Mouse (Mus musculus): Measurements from ENCODE around the gene Zfp980. TPM values are rescaled to one million over a fixed set of nuclear protein-coding genes. Genes with fewer than 3 reads are reported as not detected.
"Not testable (repeated sequence)": the region's sequence is repeated elsewhere in the genome, so short reads cannot be mapped to it uniquely, and the experiment has no call there.

Gene Zfp980
- polyA plus RNA-seq (2017; shearing (Covaris generic)): under 1 TPM in 1 of 3 experiments, not detected in 2; 0.09 TPM

DNA sequence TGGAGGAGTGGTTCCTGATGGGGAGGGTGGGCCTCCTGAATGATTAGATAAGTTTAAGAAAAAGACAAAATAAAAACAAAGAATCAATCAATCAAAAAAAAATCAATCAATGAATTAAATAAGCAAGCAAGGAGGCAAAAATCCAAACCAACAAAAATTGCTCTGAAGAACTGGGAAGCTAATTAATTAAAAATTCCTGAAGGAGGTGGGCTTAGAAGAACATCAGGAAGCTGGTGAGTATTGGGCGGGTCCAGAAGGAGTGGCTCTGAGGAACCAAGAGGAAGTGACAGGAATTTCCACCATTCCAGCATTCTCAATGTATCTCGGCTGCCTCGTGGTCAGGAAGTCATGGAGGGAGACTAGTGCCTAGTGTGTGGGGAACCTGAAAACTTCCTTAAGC, at the start of gene Zfp980:
Gene Zfp980 (plus strand): TSS at position 301 of the 400 bp plus-strand sequence.
- ATAC-seq: not testable (repeated sequence)

GRCm38 (mm10) chr4:145640416-145641185, 29.9 kb upstream of the Zfp980 start:
- not testable (repeated sequence) for ATAC-seq

GRCm38 (mm10) chr4:145674286-145674780, 3.8 kb downstream of the Zfp980 start:
- not testable (repeated sequence) for ATAC-seq

- ATAC-seq: not testable (repeated sequence)
These were observed 9.7 kb downstream of the Zfp980 start for GRCm38 (mm10) chr4:145680217-145680616.

DNA sequence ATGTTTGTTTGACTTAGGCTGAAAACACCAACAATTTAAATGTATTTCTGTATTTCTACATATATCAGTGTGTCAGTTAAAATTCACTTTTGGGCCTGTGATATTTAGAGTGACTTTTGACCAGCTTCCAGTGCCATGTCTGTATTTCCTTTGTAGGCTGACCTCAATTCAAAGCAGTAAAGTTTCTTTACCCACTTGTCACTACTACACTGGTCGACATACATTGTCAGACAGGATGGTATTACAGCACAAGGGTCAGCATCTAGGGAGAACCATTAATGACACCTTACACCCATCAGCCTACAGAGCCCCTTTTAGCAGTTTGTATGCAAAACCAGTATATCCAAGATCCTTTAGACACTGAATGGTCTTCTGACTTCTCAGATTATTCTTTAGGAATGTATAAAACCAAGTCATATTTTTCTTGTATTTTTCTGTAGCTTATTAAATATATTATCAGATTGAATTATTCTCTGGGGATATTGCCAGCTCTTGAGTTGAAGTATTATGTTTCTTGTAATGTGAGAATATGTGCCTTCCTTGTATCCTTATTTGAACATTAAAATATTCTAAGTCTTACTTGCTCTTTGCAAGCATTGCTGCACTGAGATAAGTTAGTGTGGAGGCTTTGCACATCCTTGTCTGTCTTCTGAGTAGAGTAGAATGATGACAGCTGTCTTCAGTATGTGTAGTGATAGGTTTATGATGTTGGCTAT, 10.3 kb downstream of the Zfp980 start:
- ATAC-seq: not testable (repeated sequence)

- ATAC-seq: not testable (repeated sequence)
These were observed 11.5 kb downstream of the Zfp980 start for GRCm38 (mm10) chr4:145682021-145682420.

DNA sequence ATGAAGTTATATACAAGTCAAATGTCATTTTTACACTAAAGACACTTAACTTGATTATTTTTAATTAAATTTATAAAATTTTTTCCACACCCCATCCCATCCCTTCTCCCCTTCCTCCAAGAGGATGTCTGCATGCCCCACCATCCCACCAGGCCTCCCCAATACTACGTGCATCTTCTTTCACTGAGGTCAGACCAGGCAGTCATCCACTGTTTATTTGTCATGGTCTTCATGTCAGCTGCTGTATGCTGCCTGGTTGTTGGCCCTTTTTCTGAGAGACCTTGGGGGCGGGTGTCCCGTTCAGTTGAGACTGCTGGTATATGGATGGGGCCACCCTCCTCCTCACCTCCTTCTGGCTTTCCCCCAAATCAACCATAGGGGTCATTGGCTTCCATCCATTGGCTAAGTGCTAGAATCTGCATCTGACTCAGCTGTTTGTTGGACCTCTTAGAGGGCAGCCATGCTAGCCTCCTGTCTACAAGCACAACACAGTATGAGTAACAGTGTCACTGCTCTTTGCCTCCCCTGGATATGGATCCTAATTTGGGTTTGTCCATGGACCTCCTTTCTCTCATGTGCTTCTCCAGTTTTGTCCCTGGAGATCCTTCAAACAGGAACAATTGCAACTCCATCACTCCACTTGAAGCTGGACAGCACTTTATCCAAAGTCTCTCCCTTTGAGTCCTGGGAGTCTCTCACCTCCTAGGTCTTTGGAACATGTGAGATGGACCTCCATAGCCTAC, 12.7 kb downstream of the Zfp980 start:
- not testable (repeated sequence) for ATAC-seq

GRCm38 (mm10) chr4:145686061-145686460, 15.6 kb downstream of the Zfp980 start:
- ATAC-seq: not testable (repeated sequence)

- peak; percentile 63 for ATAC-seq
These were observed 74.6 kb downstream of the Zfp980 start for GRCm38 (mm10) chr4:145744935-145745644.

DNA sequence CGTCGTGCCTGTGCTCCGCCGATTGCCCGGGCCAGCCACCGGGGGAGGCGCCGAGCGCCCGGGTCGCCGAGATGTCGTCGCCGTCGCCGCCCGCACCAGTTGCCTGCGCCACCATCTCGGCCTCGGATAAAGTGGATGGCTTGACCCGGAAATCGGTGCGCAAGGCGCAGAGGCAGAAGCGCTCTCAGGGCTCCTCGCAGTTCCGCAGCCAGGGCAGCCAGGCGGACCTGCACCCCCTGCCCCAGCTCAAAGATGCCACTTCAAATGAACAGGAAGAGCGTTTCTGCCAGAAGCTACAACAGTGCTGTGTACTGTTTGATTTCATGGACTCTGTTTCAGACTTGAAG, 75.1 kb downstream of the Zfp980 start:
- ATAC-seq: not testable (repeated sequence)

Other genes starting within 250 kb of the Zfp980 start
- gene Zfp990, start 159.9 kb upstream of the Zfp980 start, polyA plus RNA-seq (2017; shearing (Covaris generic)): 10 to 100 TPM in 1 of 3 experiments, 1 to 10 TPM in 1, not detected in 1; 9.5 to 18.0 TPM
- gene Gm13212, start 85.5 kb upstream of the Zfp980 start, polyA plus RNA-seq (2017; shearing (Covaris generic)): 10 to 100 TPM in 2 of 3 experiments, 1 to 10 TPM in 1; 8.8 to 13.2 (median 11.1) TPM
- not detected for gene Zfp986, start 198.1 kb downstream of the Zfp980 start, polyA plus RNA-seq (2017; shearing (Covaris generic))

All from inflammation-experienced regulatory T-cells, adult 6 months (primary cell).